Mouse (Mus musculus): ENCODE results near the gene Exoc6. TPM values are rescaled to one million over a fixed set of nuclear protein-coding genes. Genes with fewer than 3 reads are reported as not detected.
"Not testable (repeated sequence)": the region's sequence is repeated elsewhere in the genome, so short reads cannot be mapped to it uniquely, and the experiment has no call there.

Gene Exoc6
- total RNA-seq (2021) = 10 to 100 TPM; 32.9 to 33.2 TPM
- long read RNA-seq, experiment 1, transcript Exoc6-201 (22 exons, 3,543 nt) = major isoform, 38 of 49 reads
- long read RNA-seq, experiment 1, partial matches to known transcripts = 4 of 49 reads
- long read RNA-seq, experiment 1, other reads (novel, unspliced or antisense) = 7 of 49 reads
- long read RNA-seq, experiment 2, transcript Exoc6-201 (22 exons, 3,543 nt) = major isoform, 13 of 18 reads
- long read RNA-seq, experiment 2, partial matches to known transcripts = 2 of 18 reads
- long read RNA-seq, experiment 2, other reads (novel, unspliced or antisense) = 3 of 18 reads

DNA sequence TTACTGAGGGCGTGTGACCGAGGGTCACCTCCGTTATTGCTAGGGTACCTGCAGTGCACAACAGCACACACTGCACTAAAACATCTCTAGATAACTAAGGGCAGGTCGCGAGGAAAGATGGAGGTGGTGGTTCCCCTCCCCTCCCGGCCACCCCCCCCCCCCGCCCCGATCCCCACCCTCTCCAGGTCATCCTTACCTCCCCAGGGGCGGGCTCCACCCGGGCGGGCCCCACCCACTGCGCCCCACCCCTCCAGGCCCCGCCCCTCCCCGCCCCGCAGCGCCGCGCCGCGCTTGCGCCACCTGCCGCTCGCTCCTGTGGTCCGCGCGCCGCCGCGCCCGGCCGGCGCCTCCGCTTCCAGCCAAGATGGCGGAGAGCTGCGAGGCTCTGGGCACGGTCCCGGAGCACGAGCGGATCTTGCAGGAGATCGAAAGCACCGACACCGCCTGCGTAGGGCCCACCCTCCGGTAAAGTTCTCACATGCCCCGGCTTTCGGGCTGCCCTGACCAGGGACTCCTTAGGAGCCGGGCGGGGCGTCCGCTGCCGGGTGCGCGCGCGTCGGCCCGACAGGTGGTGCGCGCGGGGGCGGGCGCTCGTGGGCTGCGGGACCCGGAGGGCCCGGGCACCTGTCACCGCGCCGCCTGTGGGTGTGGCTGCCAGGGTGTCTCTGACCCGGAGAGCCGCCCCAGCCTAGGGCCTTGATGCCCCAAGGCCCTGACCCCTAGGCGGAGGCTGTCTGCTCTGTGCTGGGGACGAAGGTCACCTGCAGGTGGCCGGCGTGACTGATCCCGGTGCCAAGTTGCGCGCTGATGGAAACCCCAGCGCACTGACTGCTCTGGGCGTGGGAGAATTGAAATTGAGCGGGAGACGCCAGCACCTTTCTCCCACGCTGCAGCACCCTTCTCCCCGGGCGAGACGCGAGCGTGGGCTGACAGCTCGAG lies at the start of gene Exoc6:
Gene Exoc6 (plus strand): TSS at position 318 of the 939 bp plus-strand sequence.
- DNase-seq = peak; percentile 83 to 84

DNA sequence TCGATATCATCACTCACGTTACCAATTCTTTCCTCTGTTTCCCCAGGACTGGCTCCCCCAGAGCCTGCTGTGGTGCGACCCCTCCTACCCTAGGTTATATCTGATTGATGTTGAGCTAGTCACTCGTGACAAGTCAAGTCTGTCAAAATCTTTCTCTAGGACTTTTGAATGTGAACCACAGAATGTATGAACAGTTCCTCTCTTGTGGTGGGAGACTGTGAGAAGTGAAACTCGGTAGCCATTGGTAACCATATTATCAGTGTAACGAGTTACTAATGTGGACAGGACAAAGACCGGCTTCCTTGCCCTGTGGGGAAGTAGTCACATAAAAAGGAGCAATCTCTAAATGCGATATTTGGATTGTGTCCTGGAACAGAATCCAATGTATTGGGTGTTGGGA lies 47.2 kb upstream of the Exoc6 start:
- DNase-seq = peak in 1 of 2 experiments; percentile 47

DNA sequence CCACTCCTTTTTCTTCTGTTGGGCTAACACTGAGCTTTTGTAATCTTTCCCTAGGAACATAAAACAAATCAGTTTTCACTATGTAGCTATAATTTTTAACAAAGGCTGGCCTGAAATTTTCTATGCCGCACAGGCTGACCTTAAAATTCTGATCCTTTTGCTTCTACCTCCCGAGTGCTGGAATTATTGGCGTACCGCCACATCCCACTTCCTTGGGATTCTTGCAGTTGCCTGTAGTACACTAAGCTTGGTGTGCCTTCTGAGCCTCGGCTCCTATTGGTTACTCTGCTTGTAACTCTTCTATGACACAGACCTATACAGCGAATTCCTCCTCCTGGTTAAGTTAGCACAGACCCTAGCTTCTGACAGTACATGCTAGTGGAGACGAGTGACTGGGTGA lies 44.2 kb upstream of the Exoc6 start:
- DNase-seq = no peak

DNA sequence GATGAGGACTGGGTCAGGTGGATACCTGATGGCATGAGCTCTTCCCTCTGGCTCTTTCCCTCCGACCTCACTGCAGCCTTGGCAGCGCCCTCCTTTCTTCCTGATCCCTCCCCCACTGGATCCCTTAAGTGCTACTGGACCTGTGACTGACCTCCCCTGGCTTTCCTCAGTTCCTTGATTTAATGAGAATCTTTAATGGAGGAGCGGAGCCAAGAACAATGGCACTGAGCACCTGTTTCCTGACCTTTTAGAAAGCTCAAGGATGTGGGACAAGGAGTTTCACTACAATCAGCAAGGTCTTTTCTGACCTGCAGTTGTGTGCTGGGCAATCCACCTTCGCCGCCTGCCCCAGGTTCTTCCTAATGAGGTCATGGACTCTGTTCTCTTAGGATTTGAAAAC lies 43.6 kb upstream of the Exoc6 start:
- no peak for DNase-seq

DNA sequence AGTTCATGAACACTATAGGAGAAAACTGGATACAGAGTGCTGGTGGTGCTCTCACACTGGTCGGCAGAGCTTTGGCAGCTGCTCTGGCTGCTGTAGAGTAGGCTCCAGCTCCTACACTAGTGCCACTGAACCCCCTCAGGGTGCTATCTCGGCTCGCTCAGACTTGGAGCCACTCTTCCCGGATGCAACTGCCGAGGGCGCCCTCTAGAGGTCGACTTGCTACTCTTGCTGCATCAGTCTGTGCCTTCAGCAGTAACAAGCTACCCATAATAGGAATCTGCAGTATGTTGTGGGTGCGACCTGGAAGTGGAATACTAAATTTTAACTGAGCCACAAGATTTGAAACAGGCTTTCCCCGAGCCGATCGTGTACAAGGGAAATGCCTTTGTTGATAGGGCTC lies 40.5 kb upstream of the Exoc6 start:
- DNase-seq = peak; percentile 78 to 86

DNA sequence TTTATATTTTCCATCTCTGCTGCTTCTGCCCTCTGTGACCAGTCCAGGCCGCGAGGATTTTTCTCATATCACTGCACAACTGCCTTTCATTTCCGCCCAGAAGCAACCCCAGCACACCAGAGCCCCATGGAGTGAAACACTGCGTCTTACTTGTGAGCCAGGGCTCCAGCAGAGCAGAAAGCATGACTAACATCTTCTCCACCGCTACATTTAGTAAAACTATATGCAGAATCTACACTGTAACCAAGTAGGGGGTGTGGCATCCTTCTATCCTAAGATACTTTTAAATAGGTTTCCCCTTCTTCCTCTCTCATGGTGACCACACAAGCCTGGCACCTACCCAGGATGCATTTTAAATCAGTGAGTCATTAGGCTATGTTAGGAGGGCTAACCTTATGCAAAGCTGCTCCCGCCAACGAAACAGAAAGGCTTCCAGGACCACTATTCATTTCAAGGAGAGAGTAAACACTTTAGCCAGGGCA lies 35.4 kb upstream of the Exoc6 start:
- no peak for DNase-seq

DNA sequence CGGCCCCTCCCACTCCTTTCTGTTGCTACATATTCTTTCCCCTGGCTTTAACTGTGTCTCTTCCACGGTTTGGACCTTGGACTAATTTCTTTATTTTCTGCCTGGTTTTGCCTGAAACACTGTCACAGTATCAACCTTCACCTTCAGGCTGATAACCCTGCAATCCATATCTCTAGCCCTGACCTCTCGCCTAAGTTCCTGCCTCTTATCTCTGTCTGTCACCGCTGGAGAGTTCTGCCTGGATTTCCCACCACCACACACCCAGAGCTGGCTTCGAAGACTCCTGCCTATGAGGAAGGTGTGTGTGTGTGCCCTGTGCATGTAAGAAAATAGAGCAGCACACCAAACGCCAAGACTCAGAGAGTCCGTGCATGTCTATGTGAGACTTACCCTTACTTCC lies 32.8 kb upstream of the Exoc6 start:
- no peak for DNase-seq

DNA sequence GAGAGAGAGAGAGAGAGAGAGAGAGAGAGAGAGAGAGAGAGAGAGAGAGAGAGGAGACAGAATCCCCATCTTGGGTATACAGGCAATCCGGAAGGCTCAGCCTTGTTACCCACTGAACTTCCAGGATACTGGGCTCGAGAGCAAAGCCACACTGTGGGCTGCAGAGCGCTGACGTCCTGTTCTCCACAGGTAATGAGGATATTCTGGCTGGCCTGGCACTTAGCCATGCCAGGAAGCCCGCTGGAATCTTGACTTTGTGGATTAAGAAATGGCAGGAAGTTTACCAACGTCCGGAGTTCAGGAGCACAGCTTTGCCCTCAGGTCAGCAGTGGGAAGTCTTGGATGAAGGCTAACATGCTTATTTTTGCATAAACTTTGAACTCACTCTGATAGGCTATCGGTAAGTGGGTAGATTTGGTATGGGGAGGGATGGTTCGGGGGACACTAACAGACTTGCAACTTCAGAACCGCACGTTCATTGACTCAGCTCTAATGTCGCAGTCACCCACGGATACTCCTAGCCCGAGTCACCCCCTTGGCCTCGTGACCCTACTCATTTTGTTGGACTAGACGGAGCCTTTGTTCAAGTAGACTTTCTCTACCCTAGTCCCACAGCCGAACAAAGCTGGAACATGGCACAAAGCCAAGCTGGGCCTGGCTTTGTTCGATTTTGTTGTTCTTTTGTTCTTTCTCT lies 29.3 kb upstream of the Exoc6 start:
- no peak for DNase-seq

DNA sequence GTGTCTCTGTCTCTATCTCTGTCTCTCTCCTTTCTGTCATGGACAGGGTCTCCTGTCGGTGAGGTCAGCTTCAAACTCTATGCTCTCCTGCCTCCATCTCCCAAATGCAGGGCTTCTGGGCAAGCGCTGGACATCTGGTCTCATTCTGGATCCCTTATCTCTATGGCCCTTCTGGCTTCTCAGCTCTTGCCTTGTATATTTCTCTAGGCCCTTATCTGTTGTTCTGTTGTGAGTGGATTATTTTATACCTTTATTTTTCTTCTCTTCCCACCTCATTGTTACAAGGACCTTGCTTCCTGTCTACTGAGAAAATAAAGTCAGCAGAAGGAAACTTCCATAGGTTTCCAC lies 28.8 kb upstream of the Exoc6 start:
- DNase-seq = no peak

DNA sequence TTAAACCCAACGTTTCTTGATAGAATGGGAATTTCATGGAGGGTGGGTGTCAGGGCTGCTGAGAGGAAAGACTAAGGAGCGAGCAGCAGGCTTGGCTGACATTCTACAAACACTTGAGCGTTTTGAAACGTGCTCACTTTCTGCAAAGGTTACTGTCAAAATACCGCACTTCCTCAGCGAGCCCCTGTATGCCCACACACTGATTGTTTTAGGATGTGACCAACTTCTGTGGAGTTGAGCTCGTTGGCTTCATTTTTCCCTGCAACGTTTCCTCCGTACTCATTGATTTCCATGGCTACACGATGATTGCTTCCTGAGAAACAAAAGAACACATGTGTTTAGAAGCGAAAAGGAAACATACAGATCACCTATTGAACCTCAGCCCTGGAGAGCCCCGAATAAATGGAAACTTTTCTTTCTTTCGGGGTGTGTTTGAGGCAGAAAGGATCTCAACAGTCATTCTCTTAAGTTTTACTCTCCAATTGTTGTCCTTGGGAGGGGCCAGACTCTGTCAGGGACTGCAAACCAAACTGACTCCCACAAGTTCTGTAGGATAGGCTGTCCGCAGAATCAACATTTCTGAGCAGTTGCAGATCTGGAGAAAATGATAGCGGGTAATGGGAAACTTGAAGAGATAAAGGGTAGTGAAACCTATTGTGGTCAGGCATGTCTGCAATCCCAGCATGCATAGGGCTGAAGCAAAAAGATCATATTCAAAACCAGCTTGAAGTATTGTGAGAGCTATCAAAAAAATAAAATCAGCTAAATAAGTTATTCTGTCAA lies 26.7 kb upstream of the Exoc6 start:
- peak in 1 of 2 experiments; percentile 33 for DNase-seq

DNA sequence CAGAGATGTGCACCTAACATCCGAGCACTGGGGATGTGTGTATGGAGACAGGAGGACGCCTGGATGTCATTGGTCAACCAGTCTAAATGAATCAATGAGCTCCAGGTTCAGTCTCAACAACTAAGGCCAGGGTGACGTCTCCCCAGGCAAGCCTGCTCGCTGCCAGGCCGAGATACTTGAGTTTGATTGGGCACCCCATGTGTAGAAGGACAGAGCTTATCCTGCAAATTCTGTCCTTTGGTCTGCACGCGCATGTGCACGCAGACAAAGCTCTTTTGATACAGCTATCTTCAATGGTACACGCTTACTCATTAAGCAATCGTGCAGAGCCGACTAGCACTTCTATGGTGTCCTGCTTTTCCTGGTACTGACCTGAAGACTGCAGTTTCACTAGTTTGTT lies 24.3 kb upstream of the Exoc6 start:
- no peak for DNase-seq

DNA sequence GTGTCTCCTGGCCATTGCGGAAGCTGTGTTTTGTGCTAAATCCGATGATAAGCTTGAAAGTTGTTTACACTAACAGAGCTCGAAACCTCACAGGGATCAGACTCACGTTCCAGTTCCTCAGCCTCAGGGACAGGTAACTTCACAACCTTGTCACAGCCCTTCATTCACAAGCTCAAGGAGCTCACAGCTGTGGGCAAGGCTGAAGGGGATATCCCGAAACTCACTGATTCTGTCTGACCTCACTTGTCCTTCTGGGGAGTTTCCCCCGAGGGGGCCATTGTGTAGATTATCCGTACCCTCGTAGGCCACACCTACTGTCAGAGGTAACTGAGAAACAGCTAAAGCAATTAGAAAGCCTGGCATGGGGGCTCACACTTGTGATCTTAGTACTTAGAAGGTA lies 23.4 kb upstream of the Exoc6 start:
- no peak for DNase-seq

DNA sequence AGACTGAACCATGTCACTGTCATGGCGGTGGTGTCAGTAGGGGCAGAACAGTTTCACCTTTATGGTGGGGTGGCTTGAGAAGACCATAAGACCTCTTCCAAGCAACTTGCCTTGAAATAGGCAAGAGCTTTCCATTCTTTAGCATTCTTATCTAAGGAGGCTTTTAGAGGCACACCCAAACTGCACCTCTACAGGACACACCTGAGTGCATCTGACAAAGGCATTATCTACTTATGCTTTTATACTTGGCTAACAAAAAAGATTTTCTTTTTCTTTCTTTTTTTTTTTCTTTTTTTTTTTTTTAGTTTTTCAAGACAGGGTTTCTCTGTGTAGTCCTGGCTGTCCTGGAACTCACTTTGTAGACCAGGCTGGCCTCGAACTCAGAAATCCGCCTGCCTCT lies 22.5 kb upstream of the Exoc6 start:
- not testable (repeated sequence) for DNase-seq

DNA sequence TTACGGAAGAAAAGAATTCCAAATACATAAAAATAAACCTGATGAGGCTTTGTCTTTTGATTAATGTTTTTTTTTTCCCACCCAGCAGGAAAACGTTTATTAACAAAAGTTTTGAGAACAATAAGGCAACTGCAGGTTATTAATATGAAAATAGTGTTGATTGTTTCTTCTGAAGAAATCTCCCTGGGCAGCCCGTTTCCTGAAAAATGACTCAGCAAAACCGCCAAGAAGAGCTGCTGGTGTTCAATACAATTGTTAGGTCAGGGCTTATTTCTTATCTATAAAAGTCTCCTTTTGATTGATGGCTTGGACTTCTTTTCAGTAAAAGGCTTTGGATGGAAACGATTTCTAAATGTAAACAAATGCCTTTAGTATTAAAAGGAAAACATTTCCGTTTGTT lies 21.6 kb upstream of the Exoc6 start:
- no peak for DNase-seq

DNA sequence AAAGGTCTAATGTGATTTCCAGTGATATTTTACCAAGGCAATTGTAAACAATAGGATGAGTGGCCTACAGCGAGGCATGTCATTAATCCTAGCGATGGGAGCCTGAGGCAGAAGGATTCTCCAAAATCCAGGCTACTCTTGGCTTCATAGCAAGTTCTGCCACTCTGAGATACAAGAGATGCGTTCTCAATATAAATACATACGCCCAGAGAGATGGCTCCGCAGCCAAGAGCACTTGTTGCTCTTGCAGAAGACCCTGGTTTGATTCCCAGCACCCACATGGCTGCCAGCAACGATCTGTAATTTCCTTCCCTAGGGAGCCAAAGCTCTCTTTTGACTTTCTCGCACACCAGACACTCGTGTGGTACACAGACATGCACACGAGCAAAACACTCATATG lies 20.9 kb upstream of the Exoc6 start:
- DNase-seq = no peak

DNA sequence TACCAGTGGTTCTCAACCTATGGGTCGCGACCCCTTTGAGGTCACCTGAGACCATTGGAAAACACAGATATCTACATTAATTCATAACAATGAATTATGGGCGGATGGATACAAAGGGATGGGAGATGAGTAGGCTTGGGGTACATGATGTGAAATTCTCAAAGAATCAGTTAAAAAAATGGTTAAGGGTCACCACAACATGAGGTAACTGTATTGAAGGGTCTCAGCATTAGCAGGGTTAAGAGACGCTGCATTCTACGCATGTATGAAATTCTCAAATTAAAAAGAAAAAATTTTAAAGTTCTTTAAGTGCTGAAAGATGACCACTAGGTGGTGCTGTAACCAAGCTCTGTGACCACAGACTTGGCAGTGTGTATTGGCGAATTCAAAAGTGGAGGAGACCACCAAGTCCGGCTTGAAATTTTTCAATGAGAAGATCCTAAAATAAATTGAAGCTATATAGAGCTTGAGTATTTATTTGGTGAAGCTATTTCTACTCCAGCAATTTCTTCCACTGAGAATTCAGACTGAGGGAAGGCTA lies 20.2 kb upstream of the Exoc6 start:
- peak; percentile 44 to 76 for DNase-seq

DNA sequence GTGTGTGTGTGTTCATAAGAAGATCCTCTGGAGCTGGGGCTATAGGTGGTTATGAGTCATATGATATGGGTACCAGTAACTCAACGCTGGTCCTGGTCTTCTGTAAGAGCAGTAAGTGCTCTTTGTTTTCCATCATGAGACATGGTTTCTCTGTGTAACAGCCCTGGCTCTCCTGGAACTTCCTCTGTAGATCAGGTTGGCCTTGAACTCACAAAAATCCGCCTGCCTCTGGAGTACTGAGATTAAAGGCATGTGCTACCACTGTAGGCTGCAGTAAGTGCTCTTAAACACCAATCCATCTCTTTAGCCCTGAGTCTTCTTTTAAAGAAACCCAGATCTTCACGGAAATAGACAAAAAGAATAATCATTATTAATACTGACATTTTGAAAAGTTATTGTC lies 19.6 kb upstream of the Exoc6 start:
- no peak for DNase-seq

DNA sequence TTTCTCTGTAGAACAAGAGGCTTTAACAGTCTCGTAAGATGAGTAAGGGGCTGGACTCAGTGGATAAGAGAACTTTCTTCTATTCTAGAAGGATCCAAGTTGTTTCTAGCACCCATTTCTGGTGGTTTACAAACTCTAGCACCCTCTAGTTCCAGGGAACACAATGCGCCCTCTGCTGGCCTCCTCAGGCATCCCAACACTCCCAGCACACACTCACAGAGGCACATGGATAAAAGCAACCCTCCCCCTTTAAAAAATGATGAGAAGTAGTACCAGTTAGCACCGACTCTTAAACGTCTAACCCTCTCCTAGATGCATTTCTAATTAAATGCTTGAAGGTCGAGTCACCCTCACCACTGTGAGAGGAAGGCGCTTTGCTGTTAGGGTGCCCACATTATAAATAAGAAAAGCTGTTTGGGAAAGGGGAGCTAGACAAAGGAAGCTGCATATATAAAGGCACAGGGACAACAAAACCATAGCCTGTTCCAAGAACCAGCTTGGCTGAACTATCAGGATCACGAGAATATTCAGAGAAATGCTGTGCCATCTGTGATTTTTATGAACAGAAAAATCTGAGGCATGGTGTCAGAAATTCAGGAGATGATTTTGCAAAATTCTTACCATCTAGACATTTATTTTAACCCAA lies 18.9 kb upstream of the Exoc6 start:
- DNase-seq = no peak

DNA sequence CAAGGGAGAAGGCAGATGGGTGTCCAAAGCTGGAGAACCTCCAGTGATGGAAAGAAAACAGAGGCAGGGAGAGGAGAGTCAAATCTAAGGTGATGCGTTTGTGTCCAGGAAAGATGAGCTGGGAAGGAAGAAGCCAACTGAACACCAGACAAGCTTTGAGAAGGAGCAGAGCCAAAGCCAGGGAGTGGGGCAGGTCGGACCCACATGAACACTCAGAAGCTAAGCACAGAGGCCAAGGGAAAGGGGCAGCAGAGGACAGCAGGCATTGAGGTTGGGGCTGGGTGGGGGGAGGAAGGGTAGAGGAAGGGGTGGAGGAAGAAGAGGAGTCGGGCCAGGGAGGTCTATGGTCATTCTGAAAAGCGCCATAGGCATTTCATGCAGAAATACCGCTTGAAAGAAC lies 17.0 kb upstream of the Exoc6 start:
- DNase-seq = no peak

DNA sequence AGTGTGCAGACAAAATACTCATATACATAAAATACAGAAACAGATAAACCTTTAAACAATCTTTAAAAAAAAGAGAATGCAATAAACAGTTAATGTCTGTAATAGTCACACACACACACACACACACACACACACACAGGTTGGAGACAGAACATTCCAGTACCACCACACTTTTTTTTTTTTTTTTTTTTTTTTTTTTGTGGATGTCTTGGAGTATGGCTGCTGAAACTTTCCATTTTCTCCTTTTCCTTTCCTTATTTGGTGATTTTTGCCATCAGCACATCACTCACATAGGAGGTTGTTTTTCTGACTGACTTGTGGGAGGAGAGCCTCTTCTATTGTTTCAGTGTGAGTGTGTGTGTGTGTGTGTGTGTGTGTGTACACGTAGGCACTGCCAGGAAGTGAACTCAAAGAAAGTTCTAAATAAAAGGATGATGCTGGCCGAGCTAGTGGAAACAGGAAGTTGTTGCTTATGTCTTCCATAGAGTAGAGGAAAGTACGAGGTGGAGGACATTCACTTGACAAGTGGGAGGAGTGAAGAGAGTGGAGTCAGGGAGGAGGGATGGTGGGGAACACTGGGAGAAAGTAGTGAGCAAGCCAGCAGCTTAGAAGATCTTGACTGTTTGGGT lies 15.4 kb upstream of the Exoc6 start:
- no peak for DNase-seq

DNA sequence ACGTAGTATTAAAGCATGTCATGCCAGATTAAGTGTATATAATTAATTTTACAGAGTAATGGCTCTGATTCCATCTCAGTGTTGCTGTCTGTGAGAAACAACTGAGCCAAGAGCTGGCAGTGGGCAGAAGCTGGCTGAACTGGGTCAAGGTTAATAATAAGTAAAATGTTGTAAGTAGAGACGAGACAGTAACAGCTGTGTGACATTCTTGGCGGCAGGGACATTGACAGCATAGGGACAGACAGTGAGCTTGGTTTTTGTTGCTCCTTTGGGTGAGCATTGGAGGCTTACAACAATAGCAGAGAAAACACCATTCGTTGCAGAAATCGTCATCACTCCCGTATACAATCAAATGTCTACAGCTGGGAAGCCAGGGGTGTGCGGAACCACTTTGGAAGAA lies 13.8 kb upstream of the Exoc6 start:
- DNase-seq = no peak

All from heart, adult 18-20 months (tissue).